Comparison of ENCODE assay signal across 16 mouse cellular contexts in genomic region chr2:132375135-132375534, GRCm38 (mm10). TPM values are rescaled to one million over a fixed set of nuclear protein-coding genes. Genes with fewer than 3 reads are reported as not detected.
"Had no signal": no experiment of that assay in that cellular context is flagged by ENCODE, and none has a peak within 500 bp of the region (broad histone marks: within the 10 kb centered on the region; RNA-seq: fewer than 3 reads in every experiment).

No protein-coding gene starts in this region.

- H3K9me3 ChIP-seq: neural tube, embryonic 12.5 days; neural tube, embryonic 13.5 days; neural tube, embryonic 15.5 days; stomach, embryonic 15.5 days had no signal

- DNase-seq: retina, postnatal 1 day; right cerebral cortex, postnatal 14 days; right cerebral cortex, postnatal 4 days; spleen, adult 18-20 months; thymus, adult 18-20 months; thymus, adult 2 months; thymus, postnatal 14 days; thymus, postnatal 25 days; thymus, postnatal 36 days; thymus, postnatal 4 days had no signal

- H3K27me3 ChIP-seq: neural tube, embryonic 12.5 days; neural tube, embryonic 13.5 days; neural tube, embryonic 15.5 days; stomach, embryonic 15.5 days had no signal

- H3K4me1 ChIP-seq: neural tube, embryonic 12.5 days; neural tube, embryonic 13.5 days; neural tube, embryonic 15.5 days; stomach, embryonic 15.5 days had no signal

- H3K27ac ChIP-seq: neural tube, embryonic 12.5 days; neural tube, embryonic 13.5 days; neural tube, embryonic 15.5 days; stomach, embryonic 15.5 days; stomach, postnatal 0 days had no signal

- H3K4me3 ChIP-seq: neural tube, embryonic 12.5 days; neural tube, embryonic 13.5 days; neural tube, embryonic 15.5 days; stomach, embryonic 15.5 days had no signal

- H3K36me3 ChIP-seq: neural tube, embryonic 12.5 days; neural tube, embryonic 13.5 days; neural tube, embryonic 15.5 days; stomach, embryonic 15.5 days had no signal

RNA-seq across cellular contexts. Expression of gene Prokr2, which starts 10.1 kb away (rescaled TPM):
- polyA plus RNA-seq: stomach, postnatal 0 days; urinary bladder, adult 2 months had no signal
